ENCODE assay signal across 18 mouse cellular contexts in genomic region chr17:48064196-48064843, GRCm38 (mm10). TPM values are rescaled to one million over a fixed set of nuclear protein-coding genes. Genes with fewer than 3 reads are reported as not detected.
A peak's percentile ranks its signal among the peaks of the same experiment; 100 is the strongest.
DNase-seq lines count a peak whose midpoint lies in the region; ATAC-seq and TF ChIP-seq lines count a peak whose summit lies in the region.
"Had no signal": no experiment of that assay in that cellular context is flagged by ENCODE, and none has a peak within 500 bp of the region (broad histone marks: within the 10 kb centered on the region; RNA-seq: fewer than 3 reads in every experiment).

No protein-coding gene starts in this region.

- H3K9me3 ChIP-seq in hindbrain, embryonic 12.5 days (replicated peaks) = no peaks in the 10 kb centered on the region
- H3K9me3 ChIP-seq in hindbrain, embryonic 16.5 days (ENCODE audit: control insufficient read depth, low read length) = no peaks in the 10 kb centered on the region
- H3K9me3 ChIP-seq in embryonic facial prominence, embryonic 14.5 days (ENCODE audit: control insufficient read depth, low read length) = no peaks in the 10 kb centered on the region
- no peaks in the 10 kb centered on the region for H3K9me3 ChIP-seq in limb, embryonic 12.5 days
- H3K9me3 ChIP-seq: hindbrain, embryonic 13.5 days had no signal

- 42% methylated on average over 10 of the region's 10 CpGs for WGBS in hindbrain, embryonic 12.5 days
- 49% methylated on average over 10 of the region's 10 CpGs for WGBS in hindbrain, embryonic 16.5 days
- 17% methylated on average over 9 of the region's 10 CpGs for WGBS in embryonic facial prominence, embryonic 14.5 days
- 23% methylated on average over 10 of the region's 10 CpGs for WGBS in limb, embryonic 12.5 days

- peaks cover 5% of the 10 kb centered on the region; the same call in 1 of the 2 replicates for H3K27me3 ChIP-seq in hindbrain, embryonic 12.5 days
- H3K27me3 ChIP-seq in hindbrain, embryonic 16.5 days (replicated peaks; ENCODE audit: control insufficient read depth, insufficient read depth, low read length) = no peaks in the 10 kb centered on the region
- no peaks in the 10 kb centered on the region for H3K27me3 ChIP-seq in embryonic facial prominence, embryonic 14.5 days (replicated peaks; ENCODE audit: control insufficient read depth, insufficient read depth, low read length)
- no peaks in the 10 kb centered on the region; the same call in 1 of the 2 replicates for H3K27me3 ChIP-seq in limb, embryonic 12.5 days

- H3K4me2 ChIP-seq in hindbrain, embryonic 12.5 days (replicated peaks) = no peak overlapping the region
- no peak overlapping the region for H3K4me2 ChIP-seq in hindbrain, embryonic 16.5 days (ENCODE audit: low read length)
- peak overlapping the region; percentile 28; the same call in 1 of the 2 replicates for H3K4me2 ChIP-seq in embryonic facial prominence, embryonic 14.5 days (ENCODE audit: low read depth, low read length)
- H3K4me2 ChIP-seq in limb, embryonic 12.5 days = peak overlapping the region; percentile 42
- H3K4me2 ChIP-seq: heart, embryonic 11.5 days; hindbrain, embryonic 13.5 days; lung, embryonic 14.5 days had no signal

- no peak overlapping the region for H3K9ac ChIP-seq in hindbrain, embryonic 12.5 days
- no peak overlapping the region for H3K9ac ChIP-seq in hindbrain, embryonic 16.5 days (ENCODE audit: low read depth, low read length)
- no peak overlapping the region for H3K9ac ChIP-seq in embryonic facial prominence, embryonic 14.5 days (ENCODE audit: low read depth, low read length)
- peak overlapping the region; percentile 5; the same call in 1 of the 2 replicates for H3K9ac ChIP-seq in limb, embryonic 12.5 days (replicated peaks)
- H3K9ac ChIP-seq: hindbrain, embryonic 13.5 days; lung, embryonic 14.5 days had no signal

- no peak for ATAC-seq in hindbrain, embryonic 12.5 days (ENCODE audit: low FRiP score)
- no peak for ATAC-seq in hindbrain, embryonic 16.5 days
- ATAC-seq in embryonic facial prominence, embryonic 14.5 days (ENCODE audit: low read depth) = peak; percentile 74
- peak; percentile 78 for ATAC-seq in limb, embryonic 12.5 days (ENCODE audit: insufficient number of reproducible peaks, insufficient read depth, low FRiP score, low TSS enrichment, low read depth)
- no peak for ATAC-seq in cerebellum, adult (ENCODE audit: insufficient number of reproducible peaks, low FRiP score, low TSS enrichment)

- H3K4me3 ChIP-seq in hindbrain, embryonic 12.5 days = no peak overlapping the region
- no peak overlapping the region for H3K4me3 ChIP-seq in hindbrain, embryonic 16.5 days (ENCODE audit: low read length)
- no peak overlapping the region for H3K4me3 ChIP-seq in embryonic facial prominence, embryonic 14.5 days (ENCODE audit: low read depth, low read length)
- H3K4me3 ChIP-seq in limb, embryonic 12.5 days (replicated peaks) = no peak overlapping the region
- H3K4me3 ChIP-seq: hindbrain, embryonic 13.5 days had no signal

- no peaks in the 10 kb centered on the region for H3K36me3 ChIP-seq in hindbrain, embryonic 12.5 days
- H3K36me3 ChIP-seq in hindbrain, embryonic 16.5 days (ENCODE audit: control insufficient read depth, insufficient read depth, low read length) = no peaks in the 10 kb centered on the region
- H3K36me3 ChIP-seq in embryonic facial prominence, embryonic 14.5 days (ENCODE audit: control insufficient read depth, insufficient read depth, low read length) = no peaks in the 10 kb centered on the region
- H3K36me3 ChIP-seq in limb, embryonic 12.5 days = no peaks in the 10 kb centered on the region
- H3K36me3 ChIP-seq: hindbrain, embryonic 13.5 days had no signal

- DNase-seq in brain, embryonic 14.5 days (ENCODE audit: low read depth) = peak; percentile 57
- DNase-seq in embryonic facial prominence, embryonic 14.5 days (ENCODE audit: low spot score) = peak; percentile 84
- no peak for DNase-seq in frontal cortex, adult 2 months (ENCODE audit: extremely low spot score in 1 of 2, low spot score in 1 of 2)
- no peak for DNase-seq in layer of hippocampus, postnatal 36 days
- DNase-seq: cerebellum, adult 8-10 months; gastrocnemius, postnatal 14 days; kidney, adult 2 months; left cerebral cortex, postnatal 4 days; lung, embryonic 14.5 days had no signal

- no peak for TF ChIP-seq CTCF in brain, embryonic 14.5 days (IDR thresholded peaks at IDR 0.05; ENCODE audit: borderline replicate concordance, extremely low read depth, insufficient read depth, insufficient read length)

- H3K27ac ChIP-seq in hindbrain, embryonic 12.5 days = peak overlapping the region; percentile 35
- H3K27ac ChIP-seq in hindbrain, embryonic 16.5 days (ENCODE audit: low read depth, low read length) = no peak overlapping the region
- peak overlapping the region; percentile 86 for H3K27ac ChIP-seq in embryonic facial prominence, embryonic 14.5 days (replicated peaks; ENCODE audit: low read depth, low read length)
- peak overlapping the region; percentile 91 for H3K27ac ChIP-seq in limb, embryonic 12.5 days
- H3K27ac ChIP-seq: hindbrain, embryonic 13.5 days had no signal

- no peak for TF ChIP-seq POLR2A in brain, embryonic 14.5 days (IDR thresholded peaks at IDR 0.05; ENCODE audit: borderline replicate concordance, extremely low read depth, insufficient read depth, insufficient read length, poor library complexity, severe bottlenecking)

- peaks cover 13% of the 10 kb centered on the region for H3K4me1 ChIP-seq in hindbrain, embryonic 12.5 days
- peaks cover 4% of the 10 kb centered on the region; the same call in 1 of the 2 replicates for H3K4me1 ChIP-seq in hindbrain, embryonic 16.5 days (ENCODE audit: control insufficient read depth, insufficient read depth, low read depth, low read length)
- peaks cover 32% of the 10 kb centered on the region for H3K4me1 ChIP-seq in embryonic facial prominence, embryonic 14.5 days (ENCODE audit: control insufficient read depth, insufficient read depth, low read length)
- H3K4me1 ChIP-seq in limb, embryonic 12.5 days (replicated peaks) = peaks cover 44% of the 10 kb centered on the region

RNA-seq across cellular contexts. Expression of gene 1700067P10Rik, which starts 24.8 kb away (rescaled TPM):
- polyA plus RNA-seq in hindbrain, embryonic 12.5 days (2016; fragmentation: Nextera tagmentation; extraction: Ambion mirVana) = 0.26 TPM in 1 of 2 replicates, not detected in the other
- 0.24 TPM in 2 replicates for polyA plus RNA-seq in hindbrain, embryonic 16.5 days (2015; fragmentation: Nextera tagmentation; extraction: Ambion mirVana)
- polyA plus RNA-seq in brain, embryonic 14.5 days (2012; rRNA removed) = not detected in 2 replicates
- not detected in 2 replicates for polyA plus RNA-seq in embryonic facial prominence, embryonic 14.5 days (2014; fragmentation: Nextera tagmentation; extraction: Ambion mirVana)
- polyA plus RNA-seq in limb, embryonic 12.5 days (2016; fragmentation: Nextera tagmentation; extraction: Ambion mirVana) = not detected in 2 replicates
- polyA plus RNA-seq in frontal cortex, adult 2 months (2012; rRNA removed) = 0.15 and 0.42 TPM in 2 replicates
- total RNA-seq in layer of hippocampus, postnatal 36 days (2021) = not detected
- total RNA-seq: gastrocnemius, postnatal 14 days; layer of hippocampus, adult 18-20 months; left cerebral cortex, postnatal 4 days; MEL had no signal
- polyA plus RNA-seq: heart, embryonic 11.5 days; kidney, adult 2 months; lung, embryonic 14.5 days; neural tube, embryonic 14.5 days had no signal

RNA-seq across cellular contexts. Expression of gene 1700122O11Rik, which starts 26.2 kb away (rescaled TPM):
- not detected in 2 replicates for polyA plus RNA-seq in hindbrain, embryonic 12.5 days (2016; fragmentation: Nextera tagmentation; extraction: Ambion mirVana)
- not detected in 2 replicates for polyA plus RNA-seq in hindbrain, embryonic 16.5 days (2015; fragmentation: Nextera tagmentation; extraction: Ambion mirVana)
- polyA plus RNA-seq in brain, embryonic 14.5 days (2012; rRNA removed) = not detected in 2 replicates
- not detected in 2 replicates for polyA plus RNA-seq in embryonic facial prominence, embryonic 14.5 days (2014; fragmentation: Nextera tagmentation; extraction: Ambion mirVana)
- polyA plus RNA-seq in limb, embryonic 12.5 days (2016; fragmentation: Nextera tagmentation; extraction: Ambion mirVana) = not detected in 2 replicates
- polyA plus RNA-seq in frontal cortex, adult 2 months (2012; rRNA removed) = not detected in 2 replicates
- total RNA-seq in layer of hippocampus, postnatal 36 days (2021) = not detected
- total RNA-seq: gastrocnemius, postnatal 14 days; layer of hippocampus, adult 18-20 months; left cerebral cortex, postnatal 4 days; MEL had no signal
- polyA plus RNA-seq: heart, embryonic 11.5 days; hindbrain, embryonic 13.5 days; kidney, adult 2 months; lung, embryonic 14.5 days; neural tube, embryonic 14.5 days had no signal

Comparison
In these comparisons a context has a peak if more than half of its experiments do, and no peak if none do; other contexts are left out.
1. ATAC-seq: peak in embryonic facial prominence, embryonic 14.5 days (single experiment) and limb, embryonic 12.5 days (single experiment); none in hindbrain, embryonic 12.5 days (single experiment), hindbrain, embryonic 16.5 days (single experiment) and cerebellum, adult (single experiment).
2. H3K4me2 ChIP-seq: peak in embryonic facial prominence, embryonic 14.5 days (single experiment) and limb, embryonic 12.5 days (single experiment); none in hindbrain, embryonic 12.5 days (single experiment) and hindbrain, embryonic 16.5 days (single experiment).
3. DNase-seq: peak in brain, embryonic 14.5 days (single experiment) and embryonic facial prominence, embryonic 14.5 days (single experiment); none in frontal cortex, adult 2 months (0 of 2) and layer of hippocampus, postnatal 36 days (0 of 2).